Mouse (Mus musculus) ES-E14 (cell line): ENCODE results near the gene Hspb9.

Source experiments
- HCFC1 ChIP-seq: IDR thresholded peaks from 2 replicates; pipeline ENCODE4 v1.6.1; 2012; ENCODE audit warnings: low read length, inconsistent platforms, borderline replicate concordance; ENCODE audit not compliant: insufficient read depth
- ZNF384 ChIP-seq: IDR thresholded peaks from 2 replicates; pipeline ENCODE4 v1.6.1; 2012; ENCODE audit warnings: low read depth, low read length, inconsistent platforms

DNA sequence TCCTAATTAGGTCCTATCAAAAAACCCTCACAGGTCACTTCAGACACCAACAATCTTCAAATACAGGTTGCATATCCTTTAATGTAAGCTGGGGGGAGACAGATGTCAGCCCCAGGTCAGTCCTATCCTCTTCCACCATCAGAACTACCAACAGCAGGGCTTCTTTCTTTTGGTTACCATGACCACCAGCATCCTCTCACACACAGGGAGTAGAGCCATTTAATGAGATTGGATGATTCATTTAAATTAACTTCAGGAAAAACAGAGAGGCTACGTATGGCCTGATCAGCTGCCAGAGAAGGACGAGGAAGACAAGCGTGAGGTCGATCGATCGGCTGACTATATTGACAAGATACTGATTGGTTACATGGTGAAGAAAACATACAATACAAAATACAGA lies 1.3 kb downstream of the Hspb9 start:
- TF ChIP-seq HCFC1 (no peak), ZNF384 (no peak)
